Mouse (Mus musculus) kidney, postnatal 14 days (tissue): ENCODE measurements around the gene Zranb2.

Source experiments
- DNase-seq: peaks from one replicate; pipeline ENCODE4 v3.0.0; 2022; ENCODE audit warnings: mixed read lengths

Gene Zranb2

GRCm38 (mm10) chr3:157579376-157579775 lies 45.4 kb downstream of the Zranb2 start:
- no peak for DNase-seq

GRCm38 (mm10) chr3:157580299-157580698 lies 46.3 kb downstream of the Zranb2 start:
- DNase-seq: no peak

- DNase-seq: no peak
These were observed 47.8 kb downstream of the Zranb2 start for GRCm38 (mm10) chr3:157581755-157582154.

GRCm38 (mm10) chr3:157582626-157583405 lies 48.9 kb downstream of the Zranb2 start:
- no peak for DNase-seq

- DNase-seq: no peak
These were observed 63.9 kb downstream of the Zranb2 start for GRCm38 (mm10) chr3:157597837-157598379.
